Mouse (Mus musculus): ENCODE results near the gene Gucy2c. TPM values are rescaled to one million over a fixed set of nuclear protein-coding genes. Genes with fewer than 3 reads are reported as not detected.
A peak's percentile ranks its signal among the peaks of the same experiment; 100 is the strongest.

The Gucy2c gene
- polyA plus RNA-seq, 1 experiment from 2014 or later, result 0.19 TPM

DNA sequence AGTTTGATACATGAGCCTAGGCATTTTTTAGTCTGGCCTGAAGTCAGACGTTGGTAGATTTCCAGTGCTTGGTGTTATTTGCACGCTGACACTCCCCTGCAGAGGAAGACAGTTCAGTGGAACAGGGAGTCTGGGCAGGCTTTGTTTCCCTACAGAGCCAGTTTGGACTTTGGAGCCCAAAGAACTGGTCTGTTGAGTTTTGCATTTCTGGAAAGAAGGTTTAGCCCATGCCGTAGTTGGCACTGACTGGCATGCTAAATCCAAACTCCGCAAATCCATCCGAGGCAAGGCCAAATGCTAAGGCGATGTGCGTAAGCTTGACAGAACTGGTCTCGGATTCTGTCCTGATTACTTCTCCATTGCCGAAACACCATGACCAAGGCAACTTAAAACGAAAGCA is 29.6 kb upstream of the Gucy2c start:
- Histone ChIP-seq H3K4me3 (no peak overlapping the region), H3K27ac (no peak overlapping the region), H3K4me1 (peaks cover 21% of the 10 kb centered on the region), H3K9me3 (no peaks in the 10 kb centered on the region), H3K36me3 (peaks cover 44% of the 10 kb centered on the region), H3K4me2 (no peak overlapping the region), H3K27me3 (no peaks in the 10 kb centered on the region), H3K9ac (no peak overlapping the region)
- ATAC-seq (ENCODE audit: borderline replicate concordance, extremely low read depth, low FRiP score, low TSS enrichment), result no peak
- 84% methylated on average over 10 of the region's 10 CpGs for WGBS

DNA sequence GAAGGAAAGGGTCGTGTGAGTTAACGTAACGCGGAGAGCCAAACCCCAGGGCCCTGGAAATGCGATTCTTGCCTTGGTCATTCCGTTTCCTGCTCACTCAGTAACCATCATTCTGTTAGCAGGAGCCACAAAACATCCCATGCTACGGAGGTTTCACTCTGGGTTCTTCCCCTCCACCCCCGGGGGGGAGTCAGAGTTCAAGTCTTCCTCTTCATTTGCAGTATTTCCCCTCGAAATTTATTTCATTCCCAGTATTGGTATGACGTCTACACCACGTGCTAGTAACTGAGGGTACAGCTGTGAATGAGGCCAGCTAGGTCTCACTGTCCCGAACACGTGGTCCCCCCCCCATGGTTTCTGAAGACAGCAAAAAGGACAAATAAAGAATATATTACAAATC is 28.1 kb upstream of the Gucy2c start:
- ATAC-seq (ENCODE audit: borderline replicate concordance, extremely low read depth, low FRiP score, low TSS enrichment), result no peak
- WGBS, result 59% methylated on average over 13 of the region's 13 CpGs

DNA sequence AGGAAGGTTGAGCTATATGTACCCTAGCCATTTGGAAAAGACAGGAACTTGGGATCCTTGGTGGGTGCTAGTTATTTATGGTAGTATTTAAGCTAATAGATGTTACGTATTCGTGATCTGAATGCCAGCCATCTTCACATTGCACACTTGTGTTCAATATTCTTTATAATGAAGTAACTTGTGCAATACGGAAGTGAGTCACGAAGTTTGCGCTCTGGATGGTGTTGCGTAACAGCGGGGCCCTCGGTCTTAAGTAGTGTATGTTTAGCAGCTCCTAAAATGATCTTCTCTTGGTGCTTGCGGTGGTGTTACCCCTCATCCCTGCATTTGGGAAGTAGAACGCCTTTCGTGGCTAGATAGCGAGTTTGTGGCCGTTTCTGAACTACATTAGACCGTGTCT is 27.5 kb upstream of the Gucy2c start:
- H3K27ac ChIP-seq, result peak overlapping the region; percentile 100
- WGBS, result 14% methylated on average over 14 of the region's 14 CpGs

More for the DNA sequence above, 28.1 kb upstream of the Gucy2c start:
- Histone ChIP-seq H3K36me3 (peaks cover 31% of the 10 kb centered on the region), H3K9ac (peak overlapping the region; percentile 71), H3K4me2 (peak overlapping the region; percentile 92), H3K27ac (no peak overlapping the region), H3K27me3 (no peaks in the 10 kb centered on the region), H3K4me1 (peaks cover 27% of the 10 kb centered on the region), H3K9me3 (no peaks in the 10 kb centered on the region), H3K4me3 (peak overlapping the region; percentile 89)

DNA sequence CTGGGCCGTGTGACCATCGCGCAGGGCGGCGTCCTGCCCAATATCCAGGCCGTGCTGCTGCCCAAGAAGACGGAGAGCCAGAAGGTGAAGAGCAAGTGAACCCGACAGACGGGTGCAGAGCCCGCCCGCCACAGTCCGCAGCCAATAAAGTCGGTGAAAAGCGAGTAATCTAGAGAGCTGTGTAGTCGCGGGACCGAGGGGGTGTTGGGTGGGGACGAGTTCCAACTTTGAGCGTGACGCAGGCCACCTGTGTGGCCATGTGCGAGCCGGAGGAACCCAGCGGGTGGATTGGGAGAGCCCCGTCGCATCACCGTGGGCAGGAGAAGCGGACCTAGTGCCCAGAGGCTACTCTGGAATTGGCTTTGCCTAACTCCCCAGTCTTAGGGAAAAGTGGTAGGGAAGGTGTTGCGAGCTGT is 27.1 kb upstream of the Gucy2c start:
- Histone ChIP-seq H3K9ac (peak overlapping the region; percentile 71), H3K4me1 (peaks cover 29% of the 10 kb centered on the region), H3K4me3 (peak overlapping the region; percentile 89), H3K36me3 (peaks cover 21% of the 10 kb centered on the region), H3K4me2 (peak overlapping the region; percentile 92), H3K27ac (peak overlapping the region; percentile 100), H3K9me3 (no peaks in the 10 kb centered on the region), H3K27me3 (no peaks in the 10 kb centered on the region)
- ATAC-seq (ENCODE audit: borderline replicate concordance, extremely low read depth, low FRiP score, low TSS enrichment), result peak; percentile 7; the same call in 1 of the 2 replicates
- WGBS, result under 1% methylated on average over 28 of the region's 28 CpGs

More for the DNA sequence above, 27.5 kb upstream of the Gucy2c start:
- H3K4me3 ChIP-seq, result peak overlapping the region; percentile 89
- H3K4me1 ChIP-seq, result peaks cover 27% of the 10 kb centered on the region
- peak overlapping the region; percentile 71 for H3K9ac ChIP-seq
- no peak for ATAC-seq (ENCODE audit: borderline replicate concordance, extremely low read depth, low FRiP score, low TSS enrichment)
- peak overlapping the region; percentile 92 for H3K4me2 ChIP-seq
- no peaks in the 10 kb centered on the region for H3K9me3 ChIP-seq
- no peaks in the 10 kb centered on the region for H3K27me3 ChIP-seq
- H3K36me3 ChIP-seq, result peaks cover 25% of the 10 kb centered on the region

DNA sequence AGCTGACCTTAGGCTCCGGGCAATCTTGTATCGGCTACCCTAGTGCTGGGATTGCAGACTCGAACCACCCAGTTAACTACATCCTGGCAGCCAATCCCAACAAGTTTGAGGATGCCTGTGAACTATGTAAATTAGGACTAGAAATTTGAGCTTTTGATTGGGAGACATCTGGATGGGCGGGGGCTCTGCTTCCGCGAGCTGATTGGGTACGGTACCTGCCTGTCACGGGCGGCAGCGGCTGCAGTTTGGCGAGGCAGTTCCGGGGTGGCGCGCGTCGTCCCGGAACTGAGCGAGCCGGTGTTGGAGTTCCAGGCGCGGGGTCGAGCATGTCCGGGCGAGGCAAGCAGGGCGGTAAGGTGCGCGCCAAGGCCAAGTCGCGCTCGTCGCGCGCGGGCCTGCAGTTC is 26.5 kb upstream of the Gucy2c start, which contains the start of gene H2afj:
H2afj (plus strand) TSS at position 231 of the 404 bp plus-strand sequence.
- H3K27me3 ChIP-seq, result no peaks in the 10 kb centered on the region
- peak within 1 kb of the TSS; percentile 89 for H3K4me3 ChIP-seq
- peaks cover 16% of the 10 kb centered on the region for H3K36me3 ChIP-seq
- H3K9me3 ChIP-seq, result no peaks in the 10 kb centered on the region
- peak within 1 kb of the TSS; percentile 100 for H3K27ac ChIP-seq
- peaks cover 35% of the 10 kb centered on the region for H3K4me1 ChIP-seq
- peak; percentile 84 for ATAC-seq (ENCODE audit: borderline replicate concordance, extremely low read depth, low FRiP score, low TSS enrichment)
- H3K9ac ChIP-seq, result peak within 1 kb of the TSS; percentile 71
- WGBS, result under 1% methylated on average over 34 of the region's 34 CpGs
- H3K4me2 ChIP-seq, result peak within 1 kb of the TSS; percentile 92

DNA sequence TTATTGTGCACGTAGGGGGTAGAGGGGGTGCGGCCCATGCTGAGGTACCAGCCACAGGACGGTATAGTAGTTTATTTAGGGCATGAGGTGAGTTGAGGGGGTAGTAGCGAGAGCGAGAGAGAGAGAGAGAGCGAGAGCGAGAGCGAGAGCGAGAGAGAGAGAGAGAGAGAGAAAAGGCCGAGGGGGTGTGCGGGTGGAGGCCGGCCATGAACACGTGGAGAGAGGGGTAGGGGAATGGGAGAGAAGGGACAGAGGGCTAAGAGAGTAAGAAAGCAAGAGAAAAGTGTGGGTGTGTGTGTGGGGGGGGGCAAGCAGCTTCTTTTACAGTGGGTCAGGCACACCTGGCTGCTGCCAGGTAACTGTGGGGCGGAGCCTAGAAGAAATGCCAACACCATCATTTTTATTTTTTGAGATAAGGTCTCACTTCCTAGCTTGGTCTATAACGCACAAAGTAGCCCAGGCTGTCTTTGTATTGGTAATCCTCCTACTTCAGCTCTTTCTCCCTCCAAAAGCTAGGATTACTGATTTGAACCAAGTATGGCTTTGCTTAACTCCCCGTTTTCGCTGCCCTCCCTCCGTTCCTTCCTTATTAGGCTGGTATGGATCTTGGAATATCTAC is 25.9 kb upstream of the Gucy2c start:
- Histone ChIP-seq H3K27ac (peak overlapping the region; percentile 100), H3K27me3 (no peaks in the 10 kb centered on the region), H3K9ac (peak overlapping the region; percentile 34; the same call in 1 of the 2 replicates), H3K4me3 (peak overlapping the region; percentile 89), H3K9me3 (no peaks in the 10 kb centered on the region), H3K4me1 (peaks cover 39% of the 10 kb centered on the region), H3K36me3 (peaks cover 12% of the 10 kb centered on the region), H3K4me2 (peak overlapping the region; percentile 67)
- ATAC-seq (ENCODE audit: borderline replicate concordance, extremely low read depth, low FRiP score, low TSS enrichment), result no peak
- WGBS, result 36% methylated on average over 18 of the region's 18 CpGs

DNA sequence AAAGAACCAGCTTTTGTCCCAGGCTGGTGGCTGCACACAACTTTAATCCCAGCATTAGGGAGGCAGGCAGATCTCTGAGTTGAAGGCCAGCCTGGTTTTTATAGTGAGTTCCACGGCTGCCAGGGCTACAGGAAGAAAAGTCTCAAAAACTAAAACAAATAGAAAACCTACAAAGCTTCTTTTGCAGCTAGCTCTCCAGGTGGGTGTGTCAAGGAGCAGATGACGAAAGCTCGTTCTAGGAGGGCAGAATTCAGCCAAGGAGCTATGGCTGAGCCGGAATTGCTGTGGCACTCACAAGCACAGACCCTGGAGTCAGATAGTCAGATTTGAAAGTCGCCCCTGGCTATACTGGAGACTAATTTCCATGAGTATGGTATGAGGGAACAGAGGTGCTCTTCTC is 25.3 kb upstream of the Gucy2c start:
- H3K9ac ChIP-seq, result 0 out of 2 replicates have a peak overlapping the region, but pooled peaks have one; percentile 34

DNA sequence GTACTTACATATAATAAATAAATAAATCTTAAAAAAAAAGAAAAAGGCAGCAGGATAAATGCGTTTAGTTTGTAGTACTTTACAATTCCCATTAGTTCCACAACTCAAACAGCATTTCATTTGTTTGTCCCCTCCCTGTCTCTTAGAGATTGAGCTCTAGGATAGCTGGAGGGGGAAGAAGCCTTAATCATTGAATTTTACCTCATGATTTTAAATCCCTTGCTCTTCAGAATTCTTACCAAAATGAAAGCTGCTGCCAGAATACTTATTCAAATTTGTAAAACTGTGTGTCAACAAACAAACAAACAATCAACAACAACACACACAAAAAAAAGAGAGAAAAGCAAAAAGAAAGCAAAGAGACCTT is 23.8 kb upstream of the Gucy2c start:
- H3K4me2 ChIP-seq, result no peak overlapping the region

More for the DNA sequence above, 25.3 kb upstream of the Gucy2c start:
- Histone ChIP-seq H3K27ac (peak overlapping the region; percentile 100), H3K4me1 (peaks cover 39% of the 10 kb centered on the region), H3K27me3 (no peaks in the 10 kb centered on the region), H3K9me3 (no peaks in the 10 kb centered on the region), H3K4me3 (no peak overlapping the region), H3K4me2 (peak overlapping the region; percentile 67), H3K36me3 (peaks cover 5% of the 10 kb centered on the region)
- ATAC-seq (ENCODE audit: borderline replicate concordance, extremely low read depth, low FRiP score, low TSS enrichment), result no peak
- 61% methylated on average over 5 of the region's 5 CpGs for WGBS

DNA sequence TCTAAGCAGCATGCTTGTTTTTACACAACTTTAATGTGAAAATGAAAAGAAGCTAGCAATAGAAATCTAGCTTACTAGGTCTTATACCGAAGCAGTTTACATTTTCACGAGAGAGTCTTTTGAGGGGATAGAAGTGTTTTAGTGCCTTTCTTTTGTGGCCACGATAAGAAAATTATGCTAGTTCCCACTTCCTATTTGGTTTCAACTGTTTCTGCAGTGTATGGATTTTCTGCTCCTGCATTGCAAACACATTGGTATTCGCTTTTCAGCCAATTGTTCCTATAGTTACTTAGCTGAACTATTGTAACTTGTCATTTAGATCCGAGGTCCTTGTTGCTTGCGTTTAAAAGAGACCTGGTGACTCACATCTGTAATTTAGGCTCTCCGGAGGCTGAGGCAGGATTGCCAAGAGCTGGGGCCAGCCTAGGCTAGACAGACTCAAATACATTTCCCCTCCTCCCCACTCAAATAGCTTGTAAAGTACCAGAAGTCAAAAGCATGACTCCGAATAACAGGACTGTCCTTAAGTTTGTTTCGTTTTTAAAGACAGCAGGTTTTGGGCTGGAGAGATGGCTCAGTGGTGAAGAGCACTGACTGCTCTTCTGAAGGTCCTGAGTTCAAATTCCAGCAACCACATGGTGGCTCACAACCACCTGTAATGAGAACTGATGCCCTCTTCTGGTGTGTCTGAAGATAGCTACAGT is 23.3 kb upstream of the Gucy2c start:
- H3K36me3 ChIP-seq, result no peaks in the 10 kb centered on the region
- peaks cover 34% of the 10 kb centered on the region for H3K4me1 ChIP-seq
- ATAC-seq (ENCODE audit: borderline replicate concordance, extremely low read depth, low FRiP score, low TSS enrichment), result no peak
- no peaks in the 10 kb centered on the region for H3K27me3 ChIP-seq
- H3K4me2 ChIP-seq, result peak overlapping the region; percentile 85
- peak overlapping the region; percentile 20; the same call in 1 of the 2 replicates for H3K9ac ChIP-seq
- peak overlapping the region; percentile 74 for H3K4me3 ChIP-seq
- no peaks in the 10 kb centered on the region for H3K9me3 ChIP-seq
- H3K27ac ChIP-seq, result peak overlapping the region; percentile 100
- WGBS, result 25% methylated on average over 9 of the region's 9 CpGs

More for the DNA sequence above, 23.8 kb upstream of the Gucy2c start:
- no peak overlapping the region for H3K4me3 ChIP-seq
- H3K36me3 ChIP-seq, result no peaks in the 10 kb centered on the region
- no peaks in the 10 kb centered on the region for H3K9me3 ChIP-seq
- peak overlapping the region; percentile 100; the same call in 1 of the 2 replicates for H3K27ac ChIP-seq
- 78% methylated on average over 1 of the region's 1 CpGs for WGBS
- no peak overlapping the region for H3K9ac ChIP-seq
- no peak for ATAC-seq (ENCODE audit: borderline replicate concordance, extremely low read depth, low FRiP score, low TSS enrichment)
- H3K27me3 ChIP-seq, result no peaks in the 10 kb centered on the region
- peaks cover 39% of the 10 kb centered on the region for H3K4me1 ChIP-seq

DNA sequence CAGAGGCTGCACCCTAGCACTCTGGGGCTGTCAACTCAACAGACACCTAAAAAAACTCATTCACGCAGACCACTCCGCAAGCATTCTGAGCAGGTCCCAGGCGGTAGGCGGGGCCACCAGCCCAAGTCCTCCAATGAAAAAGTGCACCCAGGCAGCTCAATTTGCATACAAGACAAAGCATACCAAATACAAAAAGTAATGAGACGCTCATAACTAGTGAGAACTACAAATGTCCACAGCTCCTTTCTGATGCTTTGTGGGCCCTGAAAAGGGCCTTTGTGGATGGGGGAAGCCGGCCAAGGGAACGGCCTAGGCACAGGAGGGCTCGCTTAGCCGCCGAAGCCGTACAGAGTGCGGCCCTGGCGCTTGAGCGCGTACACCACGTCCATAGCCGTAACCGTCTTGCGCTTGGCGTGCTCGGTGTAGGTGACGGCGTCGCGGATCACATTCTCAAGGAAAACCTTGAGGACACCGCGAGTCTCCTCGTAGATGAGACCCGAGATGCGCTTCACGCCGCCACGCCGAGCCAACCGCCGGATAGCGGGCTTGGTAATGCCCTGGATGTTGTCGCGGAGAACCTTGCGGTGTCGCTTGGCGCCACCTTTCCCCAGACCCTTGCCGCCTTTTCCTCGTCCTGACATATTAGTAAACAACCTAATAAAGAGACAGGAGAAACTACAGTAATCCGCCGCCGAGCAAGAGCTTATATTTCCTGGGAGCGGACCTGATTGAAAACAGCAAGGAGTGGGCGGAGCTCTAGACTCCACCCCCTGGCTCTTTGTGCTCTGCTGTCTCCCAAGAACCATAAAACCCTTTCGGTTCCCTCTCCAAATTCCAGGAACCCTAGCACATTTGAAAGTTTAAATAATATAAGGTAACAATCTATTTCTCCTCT is 22.4 kb upstream of the Gucy2c start, which contains the start of gene Hist4h4:
Hist4h4 (minus strand) TSS at position 677 of the 895 bp plus-strand sequence.
- H3K9ac ChIP-seq, result peak within 1 kb of the TSS; percentile 91
- no peaks in the 10 kb centered on the region for H3K36me3 ChIP-seq
- H3K4me2 ChIP-seq, result peak within 1 kb of the TSS; percentile 85
- WGBS, result under 1% methylated on average over 50 of the region's 50 CpGs
- peak within 1 kb of the TSS; percentile 74 for H3K4me3 ChIP-seq
- peak; percentile 75 for ATAC-seq (ENCODE audit: borderline replicate concordance, extremely low read depth, low FRiP score, low TSS enrichment)
- H3K4me1 ChIP-seq, result peaks cover 27% of the 10 kb centered on the region
- H3K27ac ChIP-seq, result peak within 1 kb of the TSS; percentile 100
- H3K9me3 ChIP-seq, result no peaks in the 10 kb centered on the region
- no peaks in the 10 kb centered on the region for H3K27me3 ChIP-seq

DNA sequence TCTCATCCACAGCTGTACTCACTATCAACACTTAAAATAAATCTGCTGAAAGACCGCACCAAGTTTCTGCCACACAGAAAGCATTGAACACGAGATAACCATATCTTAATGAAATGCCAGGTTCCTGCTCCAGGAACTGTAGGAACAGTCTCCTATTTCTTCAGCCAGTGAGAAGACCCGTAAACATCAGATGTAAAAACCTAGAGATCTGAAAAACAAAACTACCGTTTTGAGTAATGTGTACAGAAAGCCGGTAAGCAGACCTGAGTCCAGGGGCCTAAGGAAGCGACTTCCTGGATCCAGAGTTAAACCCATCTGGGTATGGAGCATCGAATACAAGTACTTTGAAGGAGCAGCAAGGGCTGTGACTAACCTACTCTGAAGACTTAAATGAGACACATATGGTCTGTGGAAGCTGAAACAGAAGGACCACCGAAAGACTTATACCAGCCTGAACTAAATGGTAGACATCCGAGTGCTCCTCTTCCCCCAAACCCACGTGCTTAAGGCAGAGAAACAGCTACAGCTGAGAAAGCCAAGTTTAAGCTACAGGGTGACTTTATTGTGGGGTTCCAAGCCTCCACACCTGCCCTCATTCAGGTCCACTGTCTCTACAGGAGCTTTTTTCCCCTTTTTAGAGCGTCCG is 21.7 kb upstream of the Gucy2c start:
- peak overlapping the region; percentile 85 for H3K4me2 ChIP-seq
- no peaks in the 10 kb centered on the region for H3K27me3 ChIP-seq
- H3K9ac ChIP-seq, result peak overlapping the region; percentile 91
- no peaks in the 10 kb centered on the region for H3K9me3 ChIP-seq
- no peak for ATAC-seq (ENCODE audit: borderline replicate concordance, extremely low read depth, low FRiP score, low TSS enrichment)
- peak overlapping the region; percentile 74 for H3K4me3 ChIP-seq
- WGBS, result 9% methylated on average over 12 of the region's 12 CpGs
- H3K4me1 ChIP-seq, result peaks cover 27% of the 10 kb centered on the region
- peak overlapping the region; percentile 100 for H3K27ac ChIP-seq
- H3K36me3 ChIP-seq, result no peaks in the 10 kb centered on the region
